Mouse (Mus musculus) neural tube, embryonic 15.5 days (tissue): ENCODE data around the gene Bola1. TPM values are rescaled to one million over a fixed set of nuclear protein-coding genes. Genes with fewer than 3 reads are reported as not detected.
"Not testable (repeated sequence)": the region's sequence is repeated elsewhere in the genome, so short reads cannot be mapped to it uniquely, and the experiment has no call there.

ENCODE experiments used
- ATAC-seq: fragments of 200-750 bp; cut with Nextera tagmentation; 2 replicates; pipeline ENCODE4 v1.8.0; 2017; ENCODE audit warnings: mild to moderate bottlenecking, moderate TSS enrichment, moderate library complexity; ENCODE audit not compliant: low FRiP score
- H3K27ac ChIP-seq: fragments of 300-500 bp; sonication (generic); replicated peaks from 2 replicates; pipeline ENCODE4 v1.5.1; 2015; ENCODE audit warnings: mild to moderate bottlenecking, inconsistent platforms
- H3K27me3 ChIP-seq: fragments of 300-500 bp; sonication (generic); replicated peaks from 2 replicates; pipeline ENCODE4 v1.6.1; 2015; ENCODE audit warnings: inconsistent platforms
- H3K36me3 ChIP-seq: fragments of 300-500 bp; sonication (generic); 2 replicates; pipeline ENCODE4 v1.6.1; 2015; ENCODE audit warnings: inconsistent platforms
- H3K4me1 ChIP-seq: fragments of 300-500 bp; sonication (generic); 2 replicates; pipeline ENCODE4 v1.6.1; 2015; ENCODE audit warnings: inconsistent platforms
- H3K4me2 ChIP-seq: fragments of 300-500 bp; sonication (generic); 2 replicates; pipeline ENCODE4 v1.6.1; 2015; ENCODE audit warnings: inconsistent platforms, mild to moderate bottlenecking, moderate library complexity
- H3K4me3 ChIP-seq: fragments of 300-500 bp; sonication (generic); replicated peaks from 2 replicates; pipeline ENCODE4 v1.5.1; 2015; ENCODE audit warnings: mild to moderate bottlenecking, inconsistent platforms
- H3K9ac ChIP-seq: fragments of 300-500 bp; sonication (generic); replicated peaks from 2 replicates; pipeline ENCODE4 v1.6.1; 2015; ENCODE audit warnings: mild to moderate bottlenecking, inconsistent platforms
- H3K9me3 ChIP-seq: fragments of 300-500 bp; sonication (generic); replicated peaks from 2 replicates; pipeline ENCODE4 v1.6.1; 2016; ENCODE audit warnings: inconsistent platforms
- WGBS: fragments of 180-500 bp; shearing (Covaris S2); methylation state at CpG from one replicate; pipeline ENCODE4 v1.1.7; 2015; ENCODE audit warnings: mixed read lengths; 5-methylcytosine and 5-hydroxymethylcytosine counted together
- polyA plus RNA-seq: library from polyadenylated mRNA; unstranded; fragments of >200 nt; fragmentation: Nextera tagmentation; extraction: Ambion mirVana; gene quantifications from 2 replicates; pipeline ENCODE4 v1.2.1, GENCODE M21; 2015

The Bola1 gene
- 53.9 and 58.6 TPM in 2 replicates for polyA plus RNA-seq

DNA sequence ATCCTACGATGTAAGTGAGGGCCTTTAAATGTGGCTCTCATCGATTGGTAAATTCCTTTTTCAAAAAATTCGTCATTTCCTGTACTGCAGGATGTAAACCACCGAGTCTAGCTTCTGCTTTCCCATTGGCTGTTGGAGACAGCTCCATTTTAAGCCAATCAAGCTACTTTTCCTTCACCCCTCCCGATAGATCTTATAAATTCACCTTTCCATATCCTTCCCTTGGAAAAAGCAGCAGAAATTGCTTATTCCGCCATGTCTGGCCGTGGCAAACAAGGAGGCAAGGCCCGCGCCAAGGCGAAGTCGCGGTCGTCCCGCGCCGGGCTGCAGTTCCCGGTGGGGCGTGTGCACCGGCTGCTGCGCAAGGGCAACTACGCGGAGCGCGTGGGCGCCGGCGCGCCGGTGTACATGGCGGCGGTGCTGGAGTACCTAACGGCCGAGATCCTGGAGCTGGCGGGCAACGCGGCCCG lies at the start of gene Bola1, which contains the start of gene Hist2h2ab:
Gene Bola1, minus strand, starts transcription at position 49 of the 470 bp plus-strand sequence.
Gene Hist2h2ab, plus strand, starts transcription at position 205 of the 470 bp plus-strand sequence.
- H3K36me3 ChIP-seq = no peaks in the 10 kb centered on the region
- peak within 1 kb of the TSS; percentile 99 for H3K27ac ChIP-seq
- no peaks in the 10 kb centered on the region for H3K27me3 ChIP-seq
- peaks cover 33% of the 10 kb centered on the region for H3K4me1 ChIP-seq
- peak within 1 kb of the TSS; percentile 75 for H3K9ac ChIP-seq
- under 1% methylated on average over 37 of the region's 37 CpGs for WGBS
- peak within 1 kb of the TSS; percentile 67 for H3K4me3 ChIP-seq
- no peaks in the 10 kb centered on the region for H3K9me3 ChIP-seq
- peak within 1 kb of the TSS; percentile 91 for H3K4me2 ChIP-seq
- ATAC-seq = peak; percentile 93

DNA sequence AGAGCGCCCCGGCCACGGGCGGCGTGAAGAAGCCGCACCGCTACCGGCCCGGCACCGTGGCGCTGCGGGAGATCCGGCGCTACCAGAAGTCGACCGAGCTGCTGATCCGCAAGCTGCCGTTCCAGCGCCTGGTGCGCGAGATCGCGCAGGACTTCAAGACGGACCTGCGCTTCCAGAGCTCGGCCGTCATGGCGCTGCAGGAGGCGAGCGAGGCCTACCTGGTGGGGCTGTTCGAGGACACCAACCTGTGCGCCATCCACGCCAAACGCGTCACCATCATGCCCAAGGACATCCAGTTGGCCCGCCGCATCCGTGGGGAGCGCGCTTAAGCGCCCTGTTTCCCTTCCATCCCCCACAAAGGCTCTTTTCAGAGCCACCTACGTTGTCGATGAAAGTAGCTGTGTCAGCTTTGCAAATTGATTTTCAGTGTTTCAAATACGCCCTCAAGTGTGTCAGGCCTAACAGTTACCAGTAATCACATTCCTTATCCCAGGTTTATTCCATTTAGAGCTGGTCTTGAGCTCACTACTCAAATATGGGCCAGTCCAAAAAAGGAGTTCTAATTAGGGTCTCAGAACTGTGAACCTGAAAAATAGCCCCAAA lies 49.4 kb upstream of the Bola1 start:
- Histone ChIP-seq H3K27ac (peak overlapping the region; percentile 96), H3K4me2 (peak overlapping the region; percentile 84), H3K4me3 (peak overlapping the region; percentile 53), H3K4me1 (peaks cover 19% of the 10 kb centered on the region), H3K9ac (peak overlapping the region; percentile 48)
- H3K27me3 ChIP-seq, H3K36me3 ChIP-seq, H3K9me3 ChIP-seq: not testable (repeated sequence)
- peak; percentile 53 for ATAC-seq
- WGBS = under 1% methylated on average over 12 of the region's 44 CpGs

GRCm38 (mm10) chr3:96268051-96268775 lies 48.7 kb upstream of the Bola1 start, which contains the start of gene Hist2h3b:
Gene Hist2h3b (plus strand): TSS chr3:96268654.
- ATAC-seq = peak; percentile 65
- Histone ChIP-seq H3K36me3 (no peaks in the 10 kb centered on the region), H3K4me3 (peak within 1 kb of the TSS; percentile 53), H3K9me3 (no peaks in the 10 kb centered on the region), H3K4me1 (peaks cover 23% of the 10 kb centered on the region), H3K4me2 (peak within 1 kb of the TSS; percentile 84), H3K9ac (peak within 1 kb of the TSS; percentile 48), H3K27me3 (no peaks in the 10 kb centered on the region), H3K27ac (peak within 1 kb of the TSS; percentile 96)
- WGBS = 18% methylated on average over 26 of the region's 30 CpGs

GRCm38 (mm10) chr3:96267541-96267940 lies 48.0 kb upstream of the Bola1 start:
- H3K4me2 ChIP-seq = peak overlapping the region; percentile 84; the same call in 1 of the 2 replicates
- ATAC-seq = no peak
- H3K36me3 ChIP-seq = no peaks in the 10 kb centered on the region
- H3K27ac ChIP-seq = peak overlapping the region; percentile 88
- WGBS = 80% methylated on average over 4 of the region's 4 CpGs
- no peak overlapping the region for H3K9ac ChIP-seq
- no peak overlapping the region for H3K4me3 ChIP-seq
- H3K27me3 ChIP-seq = no peaks in the 10 kb centered on the region
- no peaks in the 10 kb centered on the region for H3K9me3 ChIP-seq
- H3K4me1 ChIP-seq = peaks cover 23% of the 10 kb centered on the region

DNA sequence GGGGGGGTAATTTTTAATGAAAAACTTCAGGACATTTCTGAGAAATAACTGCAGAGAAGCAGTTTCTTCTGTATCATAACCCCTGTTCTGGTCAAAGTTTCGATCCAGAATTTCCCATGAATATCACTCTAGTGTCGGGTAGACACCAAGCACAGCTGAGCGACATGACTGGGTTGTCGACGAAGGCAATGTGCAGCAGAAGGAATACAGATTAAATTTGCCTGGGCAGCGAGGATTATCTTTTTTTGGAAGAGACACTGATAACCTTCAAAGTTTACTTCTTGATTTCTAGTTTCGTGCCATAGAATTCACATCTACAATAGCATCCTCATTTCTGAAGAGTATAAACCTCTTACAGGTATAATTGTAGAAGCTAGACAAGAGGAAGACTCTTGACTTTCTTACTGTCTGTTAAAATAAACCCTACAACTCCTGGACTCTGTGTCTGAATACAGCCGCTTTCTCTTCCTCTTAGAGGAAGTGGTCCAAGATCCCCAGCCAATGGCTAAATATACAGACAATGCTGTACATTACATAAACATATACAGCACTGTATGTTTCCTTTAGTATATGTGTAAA lies 46.7 kb upstream of the Bola1 start:
- 94% methylated on average over 8 of the region's 8 CpGs for WGBS

DNA sequence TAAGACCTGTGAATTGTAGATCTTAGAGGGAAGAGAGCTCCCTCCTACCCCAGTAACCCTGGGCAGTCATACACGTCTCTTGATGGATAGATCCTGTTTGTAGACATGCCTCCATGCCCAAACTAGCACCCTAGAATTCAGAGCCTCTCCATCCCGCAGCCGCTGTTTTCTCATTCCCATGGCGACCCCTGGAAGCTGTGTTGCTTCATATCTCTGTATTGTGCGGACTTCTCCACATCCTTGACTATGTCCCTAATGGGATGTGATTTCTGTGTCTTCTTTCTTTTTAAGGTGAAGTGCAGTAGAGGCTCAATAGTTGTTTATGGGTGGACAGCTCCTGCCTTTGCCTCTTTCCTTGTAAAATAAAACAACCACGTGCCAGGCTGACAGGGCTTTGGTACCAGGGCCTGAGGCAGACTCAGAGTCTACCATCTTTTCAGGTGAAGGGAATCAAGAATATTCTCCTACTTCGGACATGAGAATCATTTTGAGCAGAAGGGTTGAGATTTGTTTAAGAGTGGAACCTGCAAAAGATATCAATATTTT lies 45.0 kb upstream of the Bola1 start:
- no peaks in the 10 kb centered on the region for H3K27me3 ChIP-seq
- no peaks in the 10 kb centered on the region for H3K9me3 ChIP-seq
- 71% methylated on average over 7 of the region's 7 CpGs for WGBS
- peak overlapping the region; percentile 73 for H3K4me2 ChIP-seq
- peak overlapping the region; percentile 99 for H3K27ac ChIP-seq
- peaks cover 36% of the 10 kb centered on the region for H3K4me1 ChIP-seq
- no peak overlapping the region for H3K9ac ChIP-seq
- ATAC-seq = no peak
- peak overlapping the region; percentile 66; the same call in 1 of the 2 replicates for H3K4me3 ChIP-seq
- no peaks in the 10 kb centered on the region for H3K36me3 ChIP-seq

More for the DNA sequence above, 46.7 kb upstream of the Bola1 start:
- no peaks in the 10 kb centered on the region for H3K27me3 ChIP-seq
- peaks cover 35% of the 10 kb centered on the region for H3K4me1 ChIP-seq
- no peak for ATAC-seq
- no peak overlapping the region for H3K27ac ChIP-seq
- no peak overlapping the region for H3K4me2 ChIP-seq
- H3K36me3 ChIP-seq = no peaks in the 10 kb centered on the region
- no peaks in the 10 kb centered on the region for H3K9me3 ChIP-seq
- no peak overlapping the region for H3K9ac ChIP-seq
- H3K4me3 ChIP-seq = no peak overlapping the region

- Histone ChIP-seq H3K27me3 (no peaks in the 10 kb centered on the region), H3K4me1 (peaks cover 33% of the 10 kb centered on the region), H3K4me2 (peak overlapping the region; percentile 73), H3K9ac (peak overlapping the region; percentile 55), H3K9me3 (no peaks in the 10 kb centered on the region), H3K4me3 (peak overlapping the region; percentile 66), H3K36me3 (no peaks in the 10 kb centered on the region), H3K27ac (peak overlapping the region; percentile 99)
- peak; percentile 42; the same call in 1 of the 2 replicates for ATAC-seq
- 4% methylated on average over 27 of the region's 27 CpGs for WGBS
Measured at GRCm38 (mm10) chr3:96263558-96264403, 44.3 kb upstream of the Bola1 start.

DNA sequence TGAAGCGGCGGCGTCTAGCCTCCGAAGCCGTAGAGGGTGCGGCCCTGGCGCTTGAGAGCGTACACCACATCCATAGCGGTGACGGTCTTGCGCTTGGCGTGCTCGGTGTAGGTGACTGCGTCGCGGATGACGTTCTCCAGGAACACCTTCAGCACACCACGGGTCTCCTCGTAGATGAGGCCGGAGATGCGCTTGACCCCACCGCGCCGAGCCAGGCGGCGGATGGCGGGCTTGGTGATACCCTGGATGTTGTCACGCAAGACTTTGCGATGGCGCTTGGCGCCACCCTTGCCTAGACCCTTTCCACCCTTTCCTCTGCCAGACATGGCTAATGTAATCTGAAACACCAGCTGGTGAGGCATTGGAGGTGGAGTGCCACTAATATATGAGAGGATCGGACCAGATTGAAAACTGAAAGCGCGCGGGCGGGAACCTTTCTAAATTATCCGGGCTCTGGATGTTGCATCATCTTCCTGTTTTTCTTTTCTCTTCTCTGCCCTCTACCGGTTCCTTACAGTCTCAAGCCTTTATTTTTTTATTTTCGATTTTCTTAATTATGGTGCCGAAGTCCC lies 43.6 kb upstream of the Bola1 start, which contains the start of gene Hist2h4:
Gene Hist2h4, minus strand, starts transcription at position 333 of the 572 bp plus-strand sequence.
- no peaks in the 10 kb centered on the region for H3K27me3 ChIP-seq
- H3K4me3 ChIP-seq = peak within 1 kb of the TSS; percentile 66
- 0% methylated on average over 36 of the region's 40 CpGs for WGBS
- H3K9ac ChIP-seq = peak within 1 kb of the TSS; percentile 89
- peaks cover 31% of the 10 kb centered on the region for H3K4me1 ChIP-seq
- peak; percentile 91 for ATAC-seq
- H3K4me2 ChIP-seq = peak within 1 kb of the TSS; percentile 73
- H3K9me3 ChIP-seq = no peaks in the 10 kb centered on the region
- no peaks in the 10 kb centered on the region for H3K36me3 ChIP-seq
- peak within 1 kb of the TSS; percentile 99 for H3K27ac ChIP-seq

DNA sequence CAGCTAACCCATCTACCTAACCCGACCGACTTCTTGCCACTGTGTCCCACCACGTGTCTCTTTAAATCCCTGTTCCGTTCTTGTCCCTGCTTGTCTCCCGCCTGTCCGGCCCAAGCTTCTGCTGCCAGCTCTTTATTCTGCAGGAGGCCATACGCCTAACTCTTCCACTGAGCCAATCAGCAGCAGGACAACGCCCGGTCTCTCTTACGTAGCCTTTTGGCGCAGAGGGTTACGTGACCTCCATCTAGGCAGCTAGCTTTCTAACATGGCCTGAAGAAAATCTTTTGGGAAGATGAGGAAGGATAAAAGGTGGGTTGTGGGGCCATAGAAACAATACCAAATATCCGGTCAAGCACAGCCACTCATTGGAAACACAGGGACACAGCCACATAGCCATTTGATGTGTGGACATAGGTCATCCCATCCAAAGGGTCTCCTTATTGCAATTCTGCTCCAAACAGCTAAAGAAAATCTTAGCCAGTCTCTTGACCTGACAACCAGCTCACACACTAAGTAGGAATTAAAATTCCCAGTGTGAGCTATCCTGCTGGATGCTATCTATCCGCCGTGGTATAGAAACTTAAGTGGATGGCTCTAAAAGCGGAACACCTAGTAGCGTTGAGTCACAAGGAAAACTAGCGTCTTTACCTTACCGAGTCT lies 42.8 kb upstream of the Bola1 start:
- peak; percentile 84 for ATAC-seq
- no peaks in the 10 kb centered on the region for H3K36me3 ChIP-seq
- WGBS = under 1% methylated on average over 19 of the region's 19 CpGs
- H3K9ac ChIP-seq = peak overlapping the region; percentile 89
- no peaks in the 10 kb centered on the region for H3K27me3 ChIP-seq
- peak overlapping the region; percentile 66 for H3K4me3 ChIP-seq
- no peaks in the 10 kb centered on the region for H3K9me3 ChIP-seq
- H3K27ac ChIP-seq = peak overlapping the region; percentile 99
- H3K4me2 ChIP-seq = peak overlapping the region; percentile 73
- H3K4me1 ChIP-seq = peaks cover 25% of the 10 kb centered on the region

DNA sequence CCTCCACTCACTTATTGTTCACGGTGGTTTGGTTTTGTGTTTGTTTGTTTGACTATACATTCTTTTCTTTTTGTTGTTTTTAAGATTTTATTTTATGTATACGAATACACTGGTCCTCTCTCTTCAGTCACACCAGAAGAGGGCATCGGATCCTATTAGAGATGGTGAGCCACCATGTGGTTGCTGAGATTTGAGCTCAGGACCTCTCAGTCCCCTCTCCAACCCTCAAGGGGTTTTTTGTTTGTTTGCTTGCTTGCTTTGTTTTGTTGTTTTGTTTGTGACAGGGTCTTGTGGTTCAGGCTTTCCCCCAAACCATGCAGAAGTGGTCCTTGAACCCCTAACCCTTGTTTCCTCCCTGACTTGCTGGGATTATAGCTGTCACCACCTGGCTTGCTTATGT lies 42.1 kb upstream of the Bola1 start:
- peak overlapping the region; percentile 99 for H3K27ac ChIP-seq
- WGBS = 50% methylated on average over 3 of the region's 3 CpGs
- no peaks in the 10 kb centered on the region for H3K9me3 ChIP-seq
- no peaks in the 10 kb centered on the region for H3K27me3 ChIP-seq
- peak overlapping the region; percentile 89 for H3K9ac ChIP-seq
- peak overlapping the region; percentile 66 for H3K4me3 ChIP-seq
- H3K4me1 ChIP-seq = peaks cover 25% of the 10 kb centered on the region
- peak overlapping the region; percentile 73 for H3K4me2 ChIP-seq
- H3K36me3 ChIP-seq = no peaks in the 10 kb centered on the region
- ATAC-seq = no peak
